Mouse (Mus musculus) heart, postnatal 0 days (tissue): ENCODE data around the gene Fam129a.

Experiments
- CTCF ChIP-seq: IDR thresholded peaks from 2 replicates; pipeline ENCODE4 v1.5.1; 2016; ENCODE audit warnings: antibody characterized with exemption, control low read depth, low read depth
- EP300 ChIP-seq: IDR thresholded peaks from 2 replicates; pipeline ENCODE4 v1.6.1; 2016; ENCODE audit warnings: antibody characterized with exemption, low read depth

GRCm38 (mm10) chr1:151596562-151596961, 25.6 kb downstream of the Fam129a start:
- TF ChIP-seq CTCF = no peak
- TF ChIP-seq EP300 = no peak
